Mouse (Mus musculus) forebrain, embryonic 13.5 days (tissue): Measurements from ENCODE around the gene Ptpn7. TPM values are rescaled to one million over a fixed set of nuclear protein-coding genes. Genes with fewer than 3 reads are reported as not detected.

ENCODE experiments used
- ATAC-seq: fragments of 200-750 bp; cut with Nextera tagmentation; 2 replicates; pipeline ENCODE4 v1.8.0; 2017
- H3K27ac ChIP-seq: fragments of 300-500 bp; sonication (generic); 2 replicates; pipeline ENCODE4 v1.5.1; 2015; ENCODE audit warnings: inconsistent platforms, mild to moderate bottlenecking, moderate library complexity
- H3K27me3 ChIP-seq: fragments of 300-500 bp; sonication (generic); 2 replicates; pipeline ENCODE4 v1.6.1; 2015; ENCODE audit warnings: mild to moderate bottlenecking, inconsistent platforms
- H3K36me3 ChIP-seq: fragments of 300-500 bp; sonication (generic); 2 replicates; pipeline ENCODE4 v1.6.1; 2015; ENCODE audit warnings: mild to moderate bottlenecking, inconsistent platforms; ENCODE audit not compliant: poor library complexity, severe bottlenecking
- H3K4me1 ChIP-seq: fragments of 300-500 bp; sonication (generic); 2 replicates; pipeline ENCODE4 v1.6.1; 2015; ENCODE audit warnings: inconsistent platforms
- H3K4me2 ChIP-seq: fragments of 300-500 bp; sonication (generic); 2 replicates; pipeline ENCODE4 v1.6.1; 2015; ENCODE audit warnings: inconsistent platforms, mild to moderate bottlenecking, moderate library complexity
- H3K4me3 ChIP-seq: fragments of 300-500 bp; sonication (generic); 2 replicates; pipeline ENCODE4 v1.5.1; 2015; ENCODE audit warnings: mild to moderate bottlenecking, inconsistent platforms
- H3K9ac ChIP-seq: fragments of 300-500 bp; sonication (generic); 2 replicates; pipeline ENCODE4 v1.6.1; 2015; ENCODE audit warnings: mild to moderate bottlenecking, inconsistent platforms
- H3K9me3 ChIP-seq: fragments of 300-500 bp; sonication (generic); replicated peaks from 2 replicates; pipeline ENCODE4 v1.6.1; 2016; ENCODE audit warnings: inconsistent platforms
- WGBS: fragments of 180-500 bp; shearing (Covaris S2); methylation state at CpG from one replicate; pipeline ENCODE4 v1.1.7; 2015; 5-methylcytosine and 5-hydroxymethylcytosine counted together
- polyA plus RNA-seq: library from polyadenylated mRNA; unstranded; fragments of >200 nt; fragmentation: Nextera tagmentation; extraction: Ambion mirVana; gene quantifications from 2 replicates; pipeline ENCODE4 v1.2.1, GENCODE M21; 2015

Gene Ptpn7
- polyA plus RNA-seq, 1 experiment from 2014 or later, result 0.34 TPM

DNA sequence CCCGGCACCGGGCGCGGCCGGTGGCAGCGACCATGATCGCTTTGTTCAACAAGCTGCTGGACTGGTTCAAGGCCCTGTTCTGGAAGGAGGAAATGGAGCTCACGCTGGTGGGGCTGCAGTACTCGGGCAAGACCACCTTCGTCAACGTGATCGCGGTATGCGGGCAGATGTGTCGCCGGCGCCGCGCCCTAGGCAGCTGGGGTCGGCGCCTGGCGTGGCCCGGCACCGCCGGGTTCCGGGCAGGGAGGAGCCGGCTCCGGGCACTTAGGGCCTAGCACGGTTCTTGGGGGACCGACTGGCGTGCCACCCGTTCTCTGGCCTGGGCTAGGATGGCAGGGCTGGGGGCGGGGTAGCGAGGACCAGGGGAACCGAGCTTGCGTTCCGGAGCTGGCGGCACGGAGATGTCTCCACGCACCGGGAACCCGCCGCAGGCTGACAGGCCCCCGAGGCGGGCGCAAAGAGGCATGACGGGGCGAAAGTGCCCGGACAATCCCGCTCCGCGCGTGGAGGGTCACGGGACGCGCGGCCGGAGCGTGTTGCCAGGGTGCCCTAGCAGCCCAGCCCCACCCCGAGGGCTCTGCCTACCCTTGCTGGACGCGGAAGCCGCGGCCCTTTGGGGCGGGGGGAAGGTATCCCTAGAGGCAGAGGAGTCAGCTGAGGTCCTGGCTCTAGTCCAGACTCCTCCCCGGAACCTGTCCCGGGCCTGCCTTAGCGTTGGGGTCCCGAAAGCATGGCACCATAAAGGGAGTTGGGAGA lies 14.6 kb downstream of the Ptpn7 start:
- no peaks in the 10 kb centered on the region for H3K9me3 ChIP-seq
- peaks cover 8% of the 10 kb centered on the region; the same call in 1 of the 2 replicates for H3K27me3 ChIP-seq
- H3K4me3 ChIP-seq, result peak overlapping the region; percentile 98
- peak overlapping the region; percentile 85 for H3K4me2 ChIP-seq
- H3K9ac ChIP-seq, result peak overlapping the region; percentile 98
- peak; percentile 66 for ATAC-seq
- WGBS, result under 1% methylated on average over 67 of the region's 69 CpGs
- peaks cover 38% of the 10 kb centered on the region for H3K4me1 ChIP-seq
- H3K36me3 ChIP-seq, result peaks cover 12% of the 10 kb centered on the region
- peak overlapping the region; percentile 92 for H3K27ac ChIP-seq

DNA sequence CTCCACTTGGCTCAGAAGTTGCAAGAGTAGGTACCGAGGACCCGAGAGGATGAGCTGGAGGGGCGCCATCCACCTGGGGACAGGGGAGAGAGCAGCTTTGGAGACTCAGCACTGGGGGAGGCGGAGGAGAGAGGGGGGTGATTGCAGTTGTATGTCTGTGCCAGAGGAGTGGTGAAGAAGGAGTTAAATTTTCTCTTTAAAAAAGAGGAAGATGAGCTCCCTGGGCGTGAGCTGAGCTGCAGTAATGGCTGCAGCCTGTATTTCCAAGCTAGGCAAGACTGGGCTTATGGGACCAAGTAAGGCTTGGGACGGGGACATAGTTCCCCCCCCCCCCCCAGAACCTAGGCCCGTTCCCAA lies 15.2 kb downstream of the Ptpn7 start:
- peak overlapping the region; percentile 85 for H3K4me2 ChIP-seq
- H3K4me3 ChIP-seq, result peak overlapping the region; percentile 98
- peaks cover 8% of the 10 kb centered on the region; the same call in 1 of the 2 replicates for H3K27me3 ChIP-seq
- WGBS, result 0% methylated on average over 7 of the region's 7 CpGs
- H3K4me1 ChIP-seq, result peaks cover 44% of the 10 kb centered on the region
- peak; percentile 4; the same call in 1 of the 2 replicates for ATAC-seq
- peak overlapping the region; percentile 92; the same call in 1 of the 2 replicates for H3K27ac ChIP-seq
- peaks cover 17% of the 10 kb centered on the region for H3K36me3 ChIP-seq
- no peaks in the 10 kb centered on the region for H3K9me3 ChIP-seq
- peak overlapping the region; percentile 98 for H3K9ac ChIP-seq

DNA sequence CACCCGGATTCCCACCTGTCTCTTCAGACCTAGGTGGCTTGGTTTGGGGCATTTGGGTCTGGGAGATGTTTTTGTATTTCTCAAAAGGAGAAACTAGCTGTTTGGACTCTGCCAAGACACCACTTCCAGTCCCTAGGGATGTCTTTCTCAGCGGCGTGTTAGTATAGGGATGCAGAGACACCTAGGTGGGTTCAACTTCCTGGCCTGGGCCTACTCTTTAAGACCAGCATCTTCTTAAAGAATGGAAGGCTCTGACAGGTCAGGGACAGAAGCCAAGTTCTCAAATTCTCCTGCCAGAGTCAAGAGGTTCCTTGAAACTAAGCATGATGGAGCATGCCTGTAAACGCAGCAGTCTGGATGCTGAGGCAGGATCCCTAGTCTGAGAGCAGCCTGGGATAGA lies 16.0 kb downstream of the Ptpn7 start:
- peak overlapping the region; percentile 98 for H3K9ac ChIP-seq
- 76% methylated on average over 4 of the region's 4 CpGs for WGBS
- peaks cover 44% of the 10 kb centered on the region for H3K4me1 ChIP-seq
- peaks cover 21% of the 10 kb centered on the region for H3K36me3 ChIP-seq
- H3K27ac ChIP-seq, result peak overlapping the region; percentile 57
- ATAC-seq, result no peak
- peak overlapping the region; percentile 98 for H3K4me3 ChIP-seq
- H3K9me3 ChIP-seq, result no peaks in the 10 kb centered on the region
- H3K27me3 ChIP-seq, result peaks cover 3% of the 10 kb centered on the region; the same call in 1 of the 2 replicates
- H3K4me2 ChIP-seq, result peak overlapping the region; percentile 85

DNA sequence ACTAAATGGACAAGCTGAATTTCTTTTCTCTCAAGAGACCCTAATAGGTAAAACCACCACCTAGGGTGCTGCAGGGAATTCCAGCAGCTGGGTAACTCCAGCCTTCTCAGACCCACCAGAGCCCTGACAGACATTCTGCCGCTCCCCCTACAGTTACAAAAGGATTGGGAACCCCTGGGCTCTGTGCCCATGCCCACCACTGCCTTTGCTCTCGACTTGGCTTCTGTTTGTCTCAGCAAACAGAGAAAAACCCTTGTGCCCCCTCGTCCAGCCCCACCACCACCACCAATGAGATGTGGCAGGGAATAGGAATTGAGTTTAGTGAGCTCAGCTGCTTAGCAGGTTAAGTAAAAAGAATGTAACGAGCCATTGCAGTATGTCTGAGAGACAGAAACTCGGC lies 16.5 kb downstream of the Ptpn7 start:
- H3K4me1 ChIP-seq, result peaks cover 47% of the 10 kb centered on the region
- no peaks in the 10 kb centered on the region for H3K9me3 ChIP-seq
- no peaks in the 10 kb centered on the region; the same call in 1 of the 2 replicates for H3K27me3 ChIP-seq
- peak overlapping the region; percentile 85 for H3K4me2 ChIP-seq
- ATAC-seq, result no peak
- H3K4me3 ChIP-seq, result peak overlapping the region; percentile 98
- peak overlapping the region; percentile 98 for H3K9ac ChIP-seq
- H3K36me3 ChIP-seq, result peaks cover 21% of the 10 kb centered on the region
- 35% methylated on average over 5 of the region's 5 CpGs for WGBS
- H3K27ac ChIP-seq, result peak overlapping the region; percentile 57

DNA sequence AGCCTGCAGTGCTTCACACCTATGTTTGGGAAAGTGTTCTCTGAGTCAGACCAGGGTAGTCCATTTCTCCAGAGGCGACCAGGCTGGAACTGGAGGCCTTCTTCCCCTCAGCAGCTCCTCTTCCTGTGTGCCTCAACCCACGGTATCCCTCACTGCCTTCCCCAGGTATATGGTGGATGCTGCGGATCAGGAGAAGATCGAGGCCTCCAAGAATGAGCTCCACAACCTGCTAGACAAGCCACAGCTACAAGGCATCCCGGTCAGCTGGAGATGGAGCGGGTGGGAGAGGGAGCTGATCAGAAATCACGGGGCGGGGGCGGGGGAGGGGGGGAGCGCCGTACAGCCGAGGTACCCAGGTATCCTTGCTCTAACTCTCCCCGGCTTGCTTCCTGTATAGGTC lies 21.5 kb downstream of the Ptpn7 start:
- peak; percentile 25; the same call in 1 of the 2 replicates for ATAC-seq
- 16% methylated on average over 13 of the region's 13 CpGs for WGBS

DNA sequence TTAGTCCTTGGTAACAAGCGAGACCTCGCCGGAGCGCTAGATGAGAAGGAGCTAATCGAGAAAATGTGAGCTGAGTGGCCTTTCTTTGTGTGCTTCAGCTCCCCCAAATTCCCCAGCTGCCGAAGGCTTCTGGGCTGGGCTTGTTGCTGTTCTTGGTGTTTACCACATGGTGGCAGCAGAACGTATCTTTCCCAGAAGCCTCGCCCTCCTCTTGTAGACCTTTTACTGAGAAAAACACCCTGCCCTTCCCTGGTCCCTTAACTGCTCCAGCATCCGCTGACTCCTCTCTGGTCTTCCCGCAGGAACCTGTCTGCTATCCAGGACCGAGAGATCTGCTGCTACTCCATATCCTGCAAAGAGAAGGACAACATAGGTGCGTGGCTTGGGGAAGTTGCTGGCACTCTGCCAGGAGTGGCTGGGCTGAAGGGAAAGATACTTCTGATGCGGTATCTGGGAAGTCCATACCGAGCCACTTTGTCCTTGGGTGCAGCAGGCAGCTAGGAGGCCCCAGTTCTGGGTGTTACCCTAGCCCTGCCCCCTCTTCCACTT lies 22.0 kb downstream of the Ptpn7 start:
- peak overlapping the region; percentile 62 for H3K9ac ChIP-seq
- no peaks in the 10 kb centered on the region for H3K27me3 ChIP-seq
- peaks cover 43% of the 10 kb centered on the region for H3K36me3 ChIP-seq
- H3K4me1 ChIP-seq, result peaks cover 49% of the 10 kb centered on the region
- peak overlapping the region; percentile 94 for H3K27ac ChIP-seq
- peak; percentile 69 for ATAC-seq
- H3K9me3 ChIP-seq, result no peaks in the 10 kb centered on the region
- H3K4me3 ChIP-seq, result peak overlapping the region; percentile 21
- peak overlapping the region; percentile 55 for H3K4me2 ChIP-seq
- WGBS, result under 1% methylated on average over 14 of the region's 14 CpGs

More for the DNA sequence above, 21.5 kb downstream of the Ptpn7 start:
- peak overlapping the region; percentile 62 for H3K9ac ChIP-seq
- H3K27ac ChIP-seq, result peak overlapping the region; percentile 94
- H3K4me3 ChIP-seq, result peak overlapping the region; percentile 21
- H3K36me3 ChIP-seq, result peaks cover 43% of the 10 kb centered on the region
- H3K9me3 ChIP-seq, result no peaks in the 10 kb centered on the region
- peaks cover 49% of the 10 kb centered on the region for H3K4me1 ChIP-seq
- H3K27me3 ChIP-seq, result no peaks in the 10 kb centered on the region
- peak overlapping the region; percentile 55 for H3K4me2 ChIP-seq

DNA sequence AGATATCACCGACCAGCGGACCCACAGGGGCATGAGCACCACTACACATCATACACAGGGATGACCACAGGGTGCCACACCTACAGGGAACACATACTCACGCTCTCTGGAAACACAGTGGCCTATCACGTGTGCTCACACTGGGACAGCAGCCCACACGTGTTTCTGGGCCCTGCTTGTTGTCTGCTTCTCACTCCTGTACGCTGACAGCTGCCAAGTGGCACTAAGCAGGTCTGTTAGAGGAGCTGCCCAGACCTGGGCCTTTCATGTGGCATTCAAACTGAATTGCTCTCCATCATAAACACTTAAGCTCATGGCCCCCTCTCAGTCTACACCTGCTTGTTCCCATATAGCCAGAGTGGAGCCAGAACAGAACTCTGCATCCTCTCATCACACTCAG lies 23.8 kb downstream of the Ptpn7 start:
- Histone ChIP-seq H3K4me2 (no peak overlapping the region), H3K9ac (no peak overlapping the region), H3K27me3 (no peaks in the 10 kb centered on the region; the same call in 1 of the 2 replicates), H3K4me1 (peaks cover 39% of the 10 kb centered on the region), H3K4me3 (no peak overlapping the region), H3K27ac (peak overlapping the region; percentile 16; the same call in 1 of the 2 replicates), H3K36me3 (peaks cover 39% of the 10 kb centered on the region), H3K9me3 (no peaks in the 10 kb centered on the region)
- whole genome bisulfite sequencing, result 88% methylated on average over 6 of the region's 6 CpGs
- no peak for ATAC-seq

DNA sequence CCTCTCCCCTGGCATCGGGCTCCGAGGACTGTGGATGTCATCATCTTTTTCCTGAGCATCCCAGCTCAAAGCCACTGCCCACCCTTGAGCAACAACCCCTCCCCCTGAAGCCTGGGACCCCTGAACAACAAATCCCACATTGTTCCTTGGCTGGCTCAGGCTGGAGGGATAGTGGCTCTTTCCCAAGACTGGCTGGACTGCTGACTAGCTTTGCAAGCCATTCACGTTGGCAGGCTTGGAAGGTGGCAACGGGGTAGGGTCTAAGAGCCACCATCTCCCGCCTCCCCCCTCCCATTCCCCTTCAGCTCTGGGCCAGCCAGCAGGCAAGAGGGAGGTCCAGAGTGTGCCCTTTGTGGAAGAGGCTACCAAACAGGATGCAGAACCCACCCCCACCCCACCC lies 26.1 kb downstream of the Ptpn7 start:
- 47% methylated on average over 5 of the region's 5 CpGs for WGBS
- no peaks in the 10 kb centered on the region for H3K9me3 ChIP-seq
- H3K9ac ChIP-seq, result no peak overlapping the region

DNA sequence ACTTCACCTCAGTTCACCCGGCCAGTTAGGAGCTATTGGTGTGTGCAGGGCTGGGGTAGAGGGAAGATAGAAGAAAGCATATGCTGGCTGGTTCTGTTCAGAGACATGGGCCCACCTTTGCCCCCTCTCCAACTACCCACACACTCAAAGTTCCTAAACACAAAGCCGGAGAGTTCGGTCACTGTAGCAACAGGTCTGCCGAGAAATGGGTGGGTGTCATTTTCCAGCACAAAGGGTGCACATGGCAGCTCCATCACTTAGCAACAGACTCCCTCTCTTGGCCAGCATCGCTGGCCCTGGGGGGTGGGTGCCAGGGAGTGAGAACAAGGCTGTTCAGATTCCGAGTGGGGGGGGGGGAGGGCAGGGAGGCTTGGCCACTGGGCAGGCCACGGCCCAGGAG lies 26.6 kb downstream of the Ptpn7 start:
- H3K4me2 ChIP-seq, result 0 out of 2 replicates have a peak overlapping the region, but pooled peaks have one; percentile 1
- 36% methylated on average over 7 of the region's 7 CpGs for WGBS
- H3K9ac ChIP-seq, result no peak overlapping the region
- H3K9me3 ChIP-seq, result no peaks in the 10 kb centered on the region
- H3K27ac ChIP-seq, result peak overlapping the region; percentile 6
- peak; percentile 65 for ATAC-seq
- no peaks in the 10 kb centered on the region; the same call in 1 of the 2 replicates for H3K27me3 ChIP-seq
- H3K4me1 ChIP-seq, result peaks cover 30% of the 10 kb centered on the region
- H3K4me3 ChIP-seq, result no peak overlapping the region
- peaks cover 23% of the 10 kb centered on the region for H3K36me3 ChIP-seq

More for the DNA sequence above, 26.1 kb downstream of the Ptpn7 start:
- peaks cover 34% of the 10 kb centered on the region for H3K4me1 ChIP-seq
- H3K4me2 ChIP-seq, result 0 out of 2 replicates have a peak overlapping the region, but pooled peaks have one; percentile 1
- H3K4me3 ChIP-seq, result no peak overlapping the region
- peaks cover 23% of the 10 kb centered on the region for H3K36me3 ChIP-seq
- ATAC-seq, result peak; percentile 69
- H3K27me3 ChIP-seq, result no peaks in the 10 kb centered on the region; the same call in 1 of the 2 replicates
- peak overlapping the region; percentile 63 for H3K27ac ChIP-seq

DNA sequence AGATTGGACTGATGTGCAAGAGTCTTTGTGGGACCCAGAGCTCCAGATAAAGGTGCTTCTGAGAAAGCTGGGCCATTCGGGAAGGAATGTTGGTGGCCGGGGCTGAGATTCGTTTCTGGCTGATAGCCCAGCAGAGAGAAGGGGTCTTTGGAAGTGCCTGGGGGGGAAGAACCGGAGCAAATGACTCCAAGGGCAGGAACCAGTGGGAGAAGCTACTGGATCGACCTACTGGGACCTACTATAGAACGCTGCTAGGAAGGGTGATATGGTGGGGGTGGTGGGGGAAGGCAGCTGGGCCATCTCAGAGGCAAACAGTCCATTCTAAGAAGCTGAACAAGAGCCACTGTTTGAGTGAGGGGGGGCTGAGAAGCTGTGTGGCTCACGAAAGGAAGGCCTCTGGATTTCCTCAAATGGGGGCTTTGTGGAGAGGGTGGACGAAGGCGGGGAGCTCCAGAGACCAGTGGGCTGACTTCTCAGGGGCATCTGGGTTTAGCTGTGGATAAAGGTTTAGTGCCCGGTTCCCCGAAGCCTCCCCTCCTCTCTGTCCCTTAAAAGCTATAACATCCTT lies 27.1 kb downstream of the Ptpn7 start:
- H3K4me2 ChIP-seq, result no peak overlapping the region
- peaks cover 23% of the 10 kb centered on the region for H3K36me3 ChIP-seq
- ATAC-seq, result no peak
- no peak overlapping the region for H3K4me3 ChIP-seq
- peak overlapping the region; percentile 6; the same call in 1 of the 2 replicates for H3K27ac ChIP-seq
- peaks cover 24% of the 10 kb centered on the region for H3K4me1 ChIP-seq
- no peaks in the 10 kb centered on the region; the same call in 1 of the 2 replicates for H3K27me3 ChIP-seq
- WGBS, result 77% methylated on average over 11 of the region's 11 CpGs
- no peak overlapping the region for H3K9ac ChIP-seq
- H3K9me3 ChIP-seq, result no peaks in the 10 kb centered on the region

DNA sequence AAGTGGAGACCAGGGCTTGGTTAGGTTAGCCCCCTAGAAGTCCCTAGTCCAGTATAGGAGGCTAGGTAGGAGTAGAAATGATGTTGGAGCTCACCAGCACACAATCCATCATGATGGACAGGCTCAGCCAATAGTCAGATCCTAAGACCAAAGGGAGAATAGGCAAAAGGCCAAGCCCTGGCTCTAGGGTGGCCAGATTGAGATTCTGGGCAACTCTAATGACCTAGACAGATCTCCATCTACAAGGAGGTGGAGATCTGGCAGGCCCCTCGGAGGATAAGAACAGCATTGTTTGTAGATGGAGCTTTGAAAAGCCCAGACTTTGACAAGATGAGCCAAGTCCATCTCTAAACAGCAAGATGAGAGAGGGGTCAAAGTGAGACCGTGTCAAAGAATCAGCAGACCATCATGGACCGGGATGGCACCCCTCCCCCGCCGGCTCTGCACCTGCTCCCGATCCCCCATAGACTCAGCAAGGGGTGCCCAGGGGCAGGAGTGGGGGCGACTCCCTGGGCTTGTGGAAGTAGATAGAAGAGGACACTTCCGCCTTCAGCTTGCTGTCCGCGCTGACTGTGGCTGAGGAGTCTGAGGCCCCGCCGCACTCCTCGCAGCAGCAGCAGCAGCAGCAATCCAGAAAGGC lies 28.0 kb downstream of the Ptpn7 start:
- no peak overlapping the region for H3K4me3 ChIP-seq
- WGBS, result 90% methylated on average over 13 of the region's 13 CpGs
- peaks cover 18% of the 10 kb centered on the region for H3K4me1 ChIP-seq
- no peak overlapping the region for H3K4me2 ChIP-seq
- H3K36me3 ChIP-seq, result peaks cover 17% of the 10 kb centered on the region
- no peaks in the 10 kb centered on the region for H3K9me3 ChIP-seq
- no peak overlapping the region for H3K27ac ChIP-seq
- no peak overlapping the region for H3K9ac ChIP-seq
- ATAC-seq, result no peak
- H3K27me3 ChIP-seq, result no peaks in the 10 kb centered on the region; the same call in 1 of the 2 replicates
